Mouse (Mus musculus): Measurements from ENCODE around the gene Cers5. TPM values are rescaled to one million over a fixed set of nuclear protein-coding genes. Genes with fewer than 3 reads are reported as not detected.
"Not testable (repeated sequence)": the region's sequence is repeated elsewhere in the genome, so short reads cannot be mapped to it uniquely, and the experiment has no call there.

The Cers5 gene
- polyA plus RNA-seq, 1 experiment from 2014 or later = 95.2 TPM

DNA sequence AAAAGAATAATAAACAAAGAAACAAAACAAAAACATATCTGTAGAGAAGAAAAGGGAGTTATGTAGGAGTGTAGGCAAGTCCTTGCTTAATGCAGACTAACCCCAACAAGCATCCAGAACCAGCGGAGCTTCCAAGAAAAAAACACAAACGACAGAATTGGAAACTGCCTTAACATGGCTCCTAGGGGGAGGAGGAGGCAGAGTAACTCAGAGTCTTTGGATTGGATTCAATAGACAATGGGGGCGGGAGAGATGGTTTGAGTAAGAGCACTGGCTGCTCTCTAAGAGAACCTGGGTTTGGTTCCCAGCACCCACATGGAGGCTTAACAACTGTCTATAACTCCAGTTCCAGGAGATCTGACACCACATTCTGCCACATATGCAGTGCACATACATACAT, 41.0 kb downstream of the Cers5 start:
- no peak for ATAC-seq
- WGBS = 95% methylated on average over 3 of the region's 3 CpGs
- H3K36me3 ChIP-seq (ENCODE audit: control insufficient read depth, insufficient read depth, low read length) = peaks cover 27% of the 10 kb centered on the region

DNA sequence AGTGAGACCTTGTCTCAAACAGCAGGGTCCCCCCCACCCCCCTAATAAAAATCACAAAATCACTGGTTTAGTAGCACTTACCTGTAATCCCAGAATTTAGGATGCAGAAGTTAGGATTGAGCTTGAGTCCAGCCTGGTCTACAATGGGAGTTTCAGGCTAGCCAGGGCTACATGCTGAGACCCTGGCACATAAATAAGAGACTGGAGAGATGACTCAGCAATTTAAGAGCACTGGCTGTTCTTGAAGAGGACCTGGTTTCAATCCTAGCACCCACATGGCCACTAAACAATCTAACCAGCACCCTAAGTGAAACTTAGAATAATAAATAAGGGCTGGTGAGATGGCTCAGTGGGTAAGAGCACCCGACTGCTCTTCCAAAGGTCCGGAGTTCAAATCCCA, 41.5 kb downstream of the Cers5 start:
- WGBS = 100% methylated on average over 2 of the region's 2 CpGs
- peaks cover 22% of the 10 kb centered on the region for H3K36me3 ChIP-seq (ENCODE audit: control insufficient read depth, insufficient read depth, low read length)
- H3K27me3 ChIP-seq (replicated peaks; ENCODE audit: control insufficient read depth, insufficient read depth, low read length) = no peaks in the 10 kb centered on the region
- H3K9ac ChIP-seq (ENCODE audit: low read depth, low read length) = no peak overlapping the region
- H3K9me3 ChIP-seq (ENCODE audit: control insufficient read depth, low read length) = no peaks in the 10 kb centered on the region
- peaks cover 6% of the 10 kb centered on the region for H3K4me1 ChIP-seq (ENCODE audit: control insufficient read depth, insufficient read depth, low read depth, low read length)
- no peak overlapping the region for H3K4me3 ChIP-seq (ENCODE audit: low read length)
- no peak overlapping the region for H3K27ac ChIP-seq (ENCODE audit: low read depth, low read length)
- H3K4me2 ChIP-seq (ENCODE audit: low read length) = no peak overlapping the region
- ATAC-seq = no peak

More for the DNA sequence above, 41.0 kb downstream of the Cers5 start:
- H3K4me2 ChIP-seq (ENCODE audit: low read length) = no peak overlapping the region
- H3K27ac ChIP-seq (ENCODE audit: low read depth, low read length) = no peak overlapping the region
- H3K4me1 ChIP-seq (ENCODE audit: control insufficient read depth, insufficient read depth, low read depth, low read length) = peaks cover 1% of the 10 kb centered on the region
- no peaks in the 10 kb centered on the region for H3K27me3 ChIP-seq (replicated peaks; ENCODE audit: control insufficient read depth, insufficient read depth, low read length)
- H3K4me3 ChIP-seq (ENCODE audit: low read length) = no peak overlapping the region
- no peak overlapping the region for H3K9ac ChIP-seq (ENCODE audit: low read depth, low read length)
- H3K9me3 ChIP-seq (ENCODE audit: control insufficient read depth, low read length) = no peaks in the 10 kb centered on the region

DNA sequence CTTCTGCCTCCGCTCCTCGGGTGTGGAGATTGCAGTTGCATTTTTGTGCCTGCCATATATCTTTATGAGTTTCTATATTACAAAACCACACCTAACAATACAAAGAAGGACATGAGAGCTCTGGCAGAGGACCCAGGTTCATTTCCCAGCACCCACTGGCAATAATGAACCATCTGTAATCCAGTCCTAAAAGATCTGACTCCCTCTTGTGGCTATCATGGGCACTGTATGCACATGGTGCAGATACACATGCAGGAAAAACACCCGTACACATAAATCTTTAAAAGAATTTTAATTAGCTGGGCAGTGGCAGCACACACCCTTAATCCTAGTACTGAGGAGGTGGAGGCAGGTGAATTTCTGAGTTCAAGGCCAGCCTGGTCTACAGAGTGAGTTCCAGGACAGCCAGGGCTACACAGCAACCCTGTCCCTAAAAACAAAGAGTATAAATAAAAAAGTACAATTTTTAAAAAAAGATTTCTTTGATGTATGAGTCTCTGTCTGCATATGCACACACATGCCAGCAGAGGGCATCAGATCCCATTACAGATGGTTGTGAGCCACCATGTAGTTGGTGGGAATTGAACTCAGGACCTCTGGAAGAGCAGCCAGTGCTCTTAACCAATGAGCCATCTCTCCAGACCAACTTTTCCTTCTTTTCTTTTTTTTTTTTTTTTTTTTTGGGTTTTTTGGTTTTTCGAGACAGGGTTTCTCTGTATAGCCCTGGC, 43.5 kb downstream of the Cers5 start:
- H3K4me3 ChIP-seq (ENCODE audit: low read length) = no peak overlapping the region
- H3K36me3 ChIP-seq (ENCODE audit: control insufficient read depth, insufficient read depth, low read length) = peaks cover 11% of the 10 kb centered on the region
- peaks cover 15% of the 10 kb centered on the region for H3K4me1 ChIP-seq (ENCODE audit: control insufficient read depth, insufficient read depth, low read depth, low read length)
- no peak for ATAC-seq
- no peak overlapping the region for H3K9ac ChIP-seq (ENCODE audit: low read depth, low read length)
- H3K9me3 ChIP-seq (ENCODE audit: control insufficient read depth, low read length) = no peaks in the 10 kb centered on the region
- no peaks in the 10 kb centered on the region for H3K27me3 ChIP-seq (replicated peaks; ENCODE audit: control insufficient read depth, insufficient read depth, low read length)
- H3K4me2 ChIP-seq (ENCODE audit: low read length) = no peak overlapping the region
- over 99% methylated on average over 3 of the region's 4 CpGs for WGBS
- H3K27ac ChIP-seq (ENCODE audit: low read depth, low read length) = no peak overlapping the region

GRCm38 (mm10) chr15:99728211-99728610, 44.5 kb downstream of the Cers5 start:
- Histone ChIP-seq H3K36me3 (ENCODE audit: control insufficient read depth, insufficient read depth, low read length) (peaks cover 10% of the 10 kb centered on the region), H3K4me1 (ENCODE audit: control insufficient read depth, insufficient read depth, low read depth, low read length) (peaks cover 24% of the 10 kb centered on the region), H3K27ac (ENCODE audit: low read depth, low read length) (no peak overlapping the region), H3K9me3 (ENCODE audit: control insufficient read depth, low read length) (no peaks in the 10 kb centered on the region), H3K4me2 (ENCODE audit: low read length) (no peak overlapping the region), H3K4me3 (ENCODE audit: low read length) (no peak overlapping the region), H3K9ac (ENCODE audit: low read depth, low read length) (no peak overlapping the region), H3K27me3 (replicated peaks; ENCODE audit: control insufficient read depth, insufficient read depth, low read length) (no peaks in the 10 kb centered on the region)
- ATAC-seq = no peak
- WGBS = 88% methylated on average over 5 of the region's 5 CpGs

DNA sequence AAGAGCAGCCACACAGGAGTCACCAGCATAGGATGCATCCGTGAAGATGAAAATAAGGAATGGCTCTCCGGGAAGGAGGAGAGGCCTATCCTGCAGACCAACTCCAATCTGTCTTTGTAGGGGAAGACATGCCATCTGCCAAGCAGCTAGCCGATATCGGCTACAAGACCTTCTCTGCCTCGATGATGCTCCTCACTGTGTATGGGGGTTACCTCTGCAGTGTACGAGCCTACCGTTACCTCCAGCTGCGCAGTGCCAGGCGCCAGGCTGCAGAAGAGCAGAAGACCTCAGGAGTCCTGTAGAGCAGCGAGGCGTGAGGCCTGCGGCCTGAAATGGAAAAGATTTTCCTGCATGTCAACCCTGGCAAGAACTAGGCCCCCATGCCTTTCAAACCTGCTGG, 45.2 kb downstream of the Cers5 start:
- Histone ChIP-seq H3K4me3 (ENCODE audit: low read length) (no peak overlapping the region), H3K36me3 (ENCODE audit: control insufficient read depth, insufficient read depth, low read length) (peaks cover 10% of the 10 kb centered on the region; the same call in 1 of the 2 replicates), H3K4me2 (ENCODE audit: low read length) (no peak overlapping the region), H3K9ac (ENCODE audit: low read depth, low read length) (no peak overlapping the region), H3K9me3 (ENCODE audit: control insufficient read depth, low read length) (no peaks in the 10 kb centered on the region), H3K27me3 (replicated peaks; ENCODE audit: control insufficient read depth, insufficient read depth, low read length) (no peaks in the 10 kb centered on the region), H3K27ac (ENCODE audit: low read depth, low read length) (no peak overlapping the region), H3K4me1 (ENCODE audit: control insufficient read depth, insufficient read depth, low read depth, low read length) (peaks cover 25% of the 10 kb centered on the region)
- no peak for ATAC-seq
- WGBS = 95% methylated on average over 12 of the region's 12 CpGs

- H3K4me1 ChIP-seq (ENCODE audit: control insufficient read depth, insufficient read depth, low read depth, low read length) = peaks cover 25% of the 10 kb centered on the region
- not testable (repeated sequence) for H3K9me3 ChIP-seq (ENCODE audit: control insufficient read depth, low read length); H3K27ac ChIP-seq (ENCODE audit: low read depth, low read length); H3K27me3 ChIP-seq (replicated peaks; ENCODE audit: control insufficient read depth, insufficient read depth, low read length); H3K9ac ChIP-seq (ENCODE audit: low read depth, low read length); H3K36me3 ChIP-seq (ENCODE audit: control insufficient read depth, insufficient read depth, low read length); H3K4me3 ChIP-seq (ENCODE audit: low read length); ATAC-seq; H3K4me2 ChIP-seq (ENCODE audit: low read length)
- WGBS = over 99% methylated on average over 4 of the region's 5 CpGs
Measured at GRCm38 (mm10) chr15:99727039-99727438, 45.6 kb downstream of the Cers5 start.

DNA sequence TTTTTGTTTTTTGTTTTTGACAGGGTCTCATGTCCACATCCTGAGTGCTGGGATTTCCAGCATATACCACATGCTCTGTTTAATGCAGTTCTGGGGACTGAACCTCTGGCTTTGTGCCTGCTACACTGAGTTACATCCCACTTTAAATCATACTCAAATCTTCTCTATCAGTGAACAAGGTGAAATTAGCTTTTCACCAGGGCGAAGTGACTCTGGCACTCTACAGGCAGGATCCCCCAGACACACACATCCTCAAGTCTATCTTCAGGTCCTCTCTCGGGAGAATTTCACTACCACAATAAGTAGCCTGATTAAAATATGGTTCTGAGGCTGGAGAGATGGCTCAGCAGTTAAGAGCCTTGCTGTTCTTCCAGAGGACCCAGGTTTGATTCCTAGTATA, 46.1 kb downstream of the Cers5 start:
- Histone ChIP-seq H3K4me3 (ENCODE audit: low read length) (peak overlapping the region; percentile 94), H3K9ac (ENCODE audit: low read depth, low read length) (peak overlapping the region; percentile 20; the same call in 1 of the 2 replicates), H3K4me2 (ENCODE audit: low read length) (peak overlapping the region; percentile 71), H3K36me3 (ENCODE audit: control insufficient read depth, insufficient read depth, low read length) (peaks cover 10% of the 10 kb centered on the region; the same call in 1 of the 2 replicates), H3K27ac (ENCODE audit: low read depth, low read length) (no peak overlapping the region; the same call in 1 of the 2 replicates), H3K4me1 (ENCODE audit: control insufficient read depth, insufficient read depth, low read depth, low read length) (peaks cover 25% of the 10 kb centered on the region), H3K9me3 (ENCODE audit: control insufficient read depth, low read length) (no peaks in the 10 kb centered on the region), H3K27me3 (replicated peaks; ENCODE audit: control insufficient read depth, insufficient read depth, low read length) (no peaks in the 10 kb centered on the region)
- WGBS = 79% methylated on average over 2 of the region's 2 CpGs
- no peak for ATAC-seq

DNA sequence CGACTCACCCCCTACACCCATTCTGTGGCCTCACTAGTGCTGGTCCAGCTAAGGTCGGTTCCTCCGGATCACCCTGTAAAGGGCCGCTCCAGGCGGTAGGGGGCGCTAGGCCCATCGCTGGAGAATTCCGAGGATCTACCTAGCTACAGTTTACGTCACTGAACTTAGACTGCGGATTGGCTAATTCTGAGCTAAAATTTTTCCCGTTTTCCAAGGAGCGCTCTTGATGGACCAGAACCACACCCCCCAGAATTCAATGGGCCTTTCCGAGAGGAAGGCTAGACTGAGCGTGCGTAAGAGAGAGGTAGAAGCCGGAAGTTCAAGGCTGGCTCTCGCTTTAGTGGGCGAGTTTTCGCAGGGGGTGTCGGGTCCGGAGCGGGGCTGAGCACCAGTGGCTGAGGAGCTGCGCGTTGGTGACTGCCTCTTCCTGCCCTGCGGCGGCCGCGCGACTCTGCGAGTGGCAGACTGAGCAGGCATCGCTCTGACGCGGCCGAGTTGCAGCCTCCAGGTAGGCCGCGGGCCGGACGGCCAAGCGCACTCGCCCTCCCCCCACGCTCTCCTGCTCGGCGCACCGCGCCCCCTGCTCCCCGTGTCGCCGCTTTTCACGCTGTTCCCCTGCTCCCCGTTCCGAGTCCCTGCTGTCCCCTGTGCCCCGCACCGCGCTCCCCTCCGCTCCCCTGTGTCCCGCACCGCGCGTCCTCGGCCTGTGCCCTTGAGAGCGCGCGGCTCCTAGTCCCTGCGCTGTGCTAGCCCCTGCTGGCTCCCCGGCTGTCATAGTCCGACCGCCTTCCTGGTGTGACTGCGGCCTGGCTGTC, 47.1 kb downstream of the Cers5 start, which contains the start of gene Cox14:
Cox14 (plus strand) TSS at position 278 of the 815 bp plus-strand sequence.
- Histone ChIP-seq H3K9me3 (ENCODE audit: control insufficient read depth, low read length) (no peaks in the 10 kb centered on the region), H3K27ac (ENCODE audit: low read depth, low read length) (peak within 1 kb of the TSS; percentile 90), H3K4me1 (ENCODE audit: control insufficient read depth, insufficient read depth, low read depth, low read length) (peaks cover 25% of the 10 kb centered on the region), H3K4me3 (ENCODE audit: low read length) (peak within 1 kb of the TSS; percentile 94), H3K27me3 (replicated peaks; ENCODE audit: control insufficient read depth, insufficient read depth, low read length) (no peaks in the 10 kb centered on the region), H3K36me3 (ENCODE audit: control insufficient read depth, insufficient read depth, low read length) (peaks cover 10% of the 10 kb centered on the region; the same call in 1 of the 2 replicates), H3K9ac (ENCODE audit: low read depth, low read length) (peak within 1 kb of the TSS; percentile 95), H3K4me2 (ENCODE audit: low read length) (peak within 1 kb of the TSS; percentile 71)
- WGBS = under 1% methylated on average over 66 of the region's 68 CpGs
- peak; percentile 96 for ATAC-seq
